Mouse (Mus musculus) mature B cell (primary cell): Measurements from ENCODE around the gene Proca1.
"Not testable (repeated sequence)": the region's sequence is repeated elsewhere in the genome, so short reads cannot be mapped to it uniquely, and the experiment has no call there.

Experiments
- in situ Hi-C: fragments of 300-500 bp; cut with MboI; formaldehyde crosslinking; loops from 2 replicates; pipeline ENCODE4 v1.14.3; 2019

The Proca1 gene

DNA sequence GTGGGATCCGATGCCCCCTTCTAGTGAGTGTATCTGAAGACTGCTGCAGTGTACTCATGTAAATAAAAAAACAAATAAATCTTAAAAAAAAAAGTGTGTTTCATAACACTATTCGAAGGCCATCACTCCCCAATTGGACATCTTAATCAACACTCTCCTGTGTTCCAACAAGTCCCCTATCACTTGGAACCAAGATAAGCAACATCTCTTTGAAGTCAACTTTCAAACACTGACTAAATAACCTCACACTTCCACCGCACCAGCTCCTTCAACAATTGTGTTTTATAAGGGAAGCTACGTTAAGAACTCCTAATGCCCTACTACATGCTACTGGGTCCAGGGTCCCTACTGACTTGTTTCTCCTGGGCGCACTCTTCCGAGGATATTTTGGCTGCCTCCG lies 10.7 kb upstream of the Proca1 start:
- in situ Hi-C loops, result no loop called here

DNA sequence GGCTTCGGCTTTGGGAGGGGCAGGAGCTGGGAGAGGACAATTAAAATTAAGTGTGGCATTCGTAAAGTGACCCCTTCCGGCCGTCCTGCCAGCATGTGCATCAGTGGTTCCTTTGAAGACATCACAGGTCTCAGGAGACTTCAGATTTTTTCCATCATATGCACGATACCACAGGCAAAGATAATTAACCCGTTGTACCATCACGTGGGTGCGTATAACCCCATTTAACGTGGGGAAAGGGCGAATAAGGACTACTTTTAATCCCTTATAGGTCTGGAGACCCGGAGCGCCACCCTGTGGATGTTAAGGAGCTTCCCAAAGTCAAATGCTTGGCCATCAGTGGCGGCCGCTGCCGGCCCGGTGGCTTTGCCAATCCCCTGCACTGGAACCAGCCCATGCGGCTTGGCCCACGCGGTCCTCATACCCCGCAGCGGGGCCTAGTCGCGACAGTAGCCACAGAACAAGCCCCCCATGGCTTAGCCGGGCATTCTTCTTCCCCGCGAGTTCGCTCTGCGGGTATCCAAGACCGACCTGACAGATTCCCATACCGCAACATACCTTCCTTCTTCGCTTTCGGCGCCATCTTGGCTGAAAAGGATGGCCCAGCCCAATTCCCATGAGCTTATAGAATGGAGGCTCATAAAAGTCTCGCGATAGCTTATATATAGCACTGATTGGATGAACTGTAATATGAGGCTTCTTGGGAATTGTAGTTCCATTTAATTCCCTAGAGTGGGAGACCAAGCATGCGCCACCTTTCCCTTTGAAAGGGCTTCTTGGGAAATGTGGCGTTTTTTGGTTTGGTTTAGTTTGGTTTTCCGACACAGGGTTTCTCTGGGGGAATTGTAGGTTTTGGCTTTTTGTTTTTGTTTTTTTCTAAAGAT lies 10.0 kb upstream of the Proca1 start, which contains the start of gene Rpl23a:
Rpl23a (minus strand) TSS at position 624 of the 884 bp plus-strand sequence.
- in situ Hi-C loops, result no loop called here

GRCm38 (mm10) chr11:78183884-78184514 lies 9.2 kb upstream of the Proca1 start:
- in situ Hi-C loops, result no loop called here

DNA sequence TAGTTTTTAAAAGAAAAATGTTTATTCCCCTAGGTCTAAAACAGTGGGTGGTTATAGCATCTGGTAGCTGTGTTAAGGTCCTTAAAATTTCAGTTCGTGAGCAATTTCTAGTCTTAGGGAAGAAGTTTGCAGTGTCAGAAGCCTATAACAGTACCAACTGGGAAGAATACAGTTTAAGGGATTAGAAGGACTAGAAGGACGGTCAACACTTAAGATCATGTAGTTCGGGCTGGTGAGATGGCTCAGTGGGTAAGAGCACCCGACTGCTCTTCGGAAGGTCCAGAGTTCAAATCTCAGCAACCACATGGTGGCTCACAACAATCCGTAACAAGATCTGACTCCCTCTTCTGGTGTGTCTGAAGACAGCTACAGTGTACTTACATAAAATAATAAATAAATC lies 8.5 kb upstream of the Proca1 start:
- in situ Hi-C loops, result not testable (repeated sequence)

DNA sequence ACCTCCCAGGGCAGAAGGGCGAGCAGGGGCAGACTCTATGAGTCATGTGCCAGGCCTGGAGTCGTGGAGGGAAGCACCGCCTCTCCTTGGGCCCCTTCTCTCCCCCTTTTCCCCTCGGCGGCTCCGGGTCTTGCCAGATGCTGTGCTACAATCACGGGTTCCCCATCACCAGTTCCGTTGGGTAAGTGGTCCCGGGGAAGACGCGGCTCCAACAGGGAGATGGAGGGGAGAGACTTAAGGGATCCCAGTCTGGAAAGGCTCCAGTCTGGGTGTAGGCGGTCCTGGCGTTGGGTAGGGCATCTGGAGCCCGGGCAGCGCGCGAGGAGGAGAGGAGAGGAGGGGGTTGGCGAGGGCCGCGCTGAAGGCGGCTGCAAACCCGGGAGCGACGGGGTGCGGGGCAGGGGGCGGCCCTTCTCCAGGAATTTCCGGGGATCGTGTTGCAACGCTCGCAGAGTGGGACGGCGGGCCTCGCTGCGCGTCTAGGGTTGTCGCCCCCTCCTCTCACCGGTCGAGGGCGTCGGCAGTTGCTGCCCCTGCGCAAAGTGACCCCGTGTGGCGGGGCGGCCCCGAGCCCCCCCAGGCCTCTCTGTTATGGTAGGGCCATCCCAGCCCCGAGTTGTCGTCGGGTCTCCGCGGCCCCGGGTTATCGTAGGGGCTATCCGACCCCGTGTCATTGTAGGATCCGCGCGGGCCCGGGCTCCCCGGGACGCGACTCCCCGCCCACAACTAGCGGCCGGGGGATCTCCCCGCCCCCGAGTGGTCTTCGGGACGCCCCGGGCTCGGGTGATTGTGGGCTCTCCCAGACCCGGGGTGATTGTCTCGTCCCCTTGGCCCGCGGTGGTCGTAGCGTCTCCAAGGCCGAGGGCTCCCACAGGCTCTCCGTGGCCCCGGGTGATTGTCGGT lies 4.6 kb upstream of the Proca1 start, which contains the start of gene Rab34:
Rab34 (plus strand) TSS at position 100 of the 903 bp plus-strand sequence.
- in situ Hi-C loops, result no loop called here

DNA sequence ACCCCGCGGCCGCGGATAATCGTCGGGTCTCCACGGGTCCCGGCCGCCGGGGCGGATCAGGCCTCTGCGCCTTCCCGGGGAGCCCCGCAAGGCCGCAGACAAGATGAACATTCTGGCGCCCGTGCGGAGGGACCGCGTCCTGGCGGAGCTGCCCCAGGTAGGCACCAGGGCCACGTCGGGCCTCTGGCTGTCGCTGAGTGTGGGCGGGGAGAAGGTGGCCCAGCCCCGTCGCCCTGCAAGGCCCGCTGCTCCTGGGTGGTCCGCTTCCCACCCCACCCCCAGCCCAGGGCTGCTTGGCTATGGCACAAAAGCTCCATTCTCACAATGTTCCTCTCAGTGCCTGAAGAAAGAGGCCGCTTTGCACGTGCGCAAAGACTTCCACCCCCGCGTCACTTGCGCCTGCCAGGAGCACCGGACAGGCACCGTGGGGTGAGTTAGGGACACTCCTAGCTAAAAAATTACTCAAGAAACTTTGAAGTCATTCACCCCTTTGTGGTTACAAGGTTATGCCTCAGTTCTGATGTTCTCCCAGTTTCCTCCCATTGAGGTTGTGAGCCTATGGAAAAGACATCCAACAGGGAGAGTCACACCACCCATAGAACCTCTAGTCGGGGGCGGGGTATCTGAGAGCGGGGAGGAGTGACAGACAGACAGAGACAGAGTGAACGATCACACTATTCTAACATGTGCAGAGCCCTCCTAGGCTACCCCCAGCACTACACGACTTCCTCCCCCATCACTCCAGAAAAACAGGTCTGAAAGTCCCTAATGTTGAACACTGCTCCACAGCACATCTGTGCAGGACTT lies 3.8 kb upstream of the Proca1 start:
- in situ Hi-C loops, result no loop called here

DNA sequence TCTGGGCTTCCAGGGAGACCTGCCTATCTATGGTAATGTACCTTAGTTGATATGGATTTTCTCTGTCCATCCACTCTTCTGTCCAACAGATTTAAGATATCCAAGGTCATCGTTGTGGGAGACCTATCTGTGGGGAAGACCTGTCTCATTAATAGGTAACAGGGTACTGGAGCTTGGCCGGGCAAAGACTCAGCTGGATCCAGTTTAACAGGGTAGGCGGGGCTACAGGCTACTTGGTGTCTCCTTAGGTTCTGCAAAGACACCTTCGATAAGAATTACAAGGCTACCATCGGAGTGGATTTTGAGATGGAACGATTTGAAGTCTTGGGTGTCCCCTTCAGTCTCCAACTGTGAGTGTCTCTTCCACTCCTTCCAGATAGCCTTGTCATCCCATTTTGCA lies 3.2 kb upstream of the Proca1 start:
- in situ Hi-C loops, result no loop called here

GRCm38 (mm10) chr11:78194411-78195100 lies 1.4 kb downstream of the Proca1 start:
- in situ Hi-C loops, result no loop called here

DNA sequence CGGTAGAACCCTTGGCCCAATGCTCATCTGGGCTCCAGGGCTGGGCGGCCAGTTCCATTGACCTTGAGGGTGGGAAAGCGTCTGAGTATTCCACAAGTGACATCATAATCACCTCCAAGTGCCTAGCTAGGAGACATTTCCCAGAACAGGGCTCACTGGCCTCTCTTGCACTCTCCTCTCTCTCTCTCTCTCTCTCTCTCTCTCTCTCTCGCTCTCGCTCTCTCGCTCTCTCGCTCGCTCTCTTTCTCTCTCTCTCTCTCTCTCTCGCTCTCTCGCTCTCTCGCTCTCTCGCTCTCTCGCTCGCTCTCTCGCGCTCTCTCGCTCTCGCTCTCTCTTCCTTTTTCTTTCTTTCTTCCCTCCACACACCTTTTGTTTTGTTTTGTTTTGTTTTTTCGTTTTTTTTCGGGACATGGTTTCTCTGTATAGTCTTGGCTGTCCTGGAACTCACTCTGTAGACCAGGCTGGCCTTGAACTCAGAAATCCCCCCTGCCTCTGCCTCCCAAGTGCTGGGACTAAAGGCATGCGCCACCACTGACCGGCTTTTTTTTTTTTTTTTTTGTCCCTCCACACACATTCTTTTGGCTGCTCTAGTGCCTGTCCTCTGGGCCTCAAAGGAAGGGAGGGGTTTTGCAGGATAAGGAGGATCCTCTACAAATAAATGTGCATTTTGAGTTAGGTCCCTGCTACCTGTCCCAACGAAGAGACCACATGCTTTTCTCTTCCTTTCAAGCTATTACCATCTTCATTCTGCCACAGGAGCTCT lies 2.1 kb downstream of the Proca1 start:
- in situ Hi-C loops, result no loop called here

DNA sequence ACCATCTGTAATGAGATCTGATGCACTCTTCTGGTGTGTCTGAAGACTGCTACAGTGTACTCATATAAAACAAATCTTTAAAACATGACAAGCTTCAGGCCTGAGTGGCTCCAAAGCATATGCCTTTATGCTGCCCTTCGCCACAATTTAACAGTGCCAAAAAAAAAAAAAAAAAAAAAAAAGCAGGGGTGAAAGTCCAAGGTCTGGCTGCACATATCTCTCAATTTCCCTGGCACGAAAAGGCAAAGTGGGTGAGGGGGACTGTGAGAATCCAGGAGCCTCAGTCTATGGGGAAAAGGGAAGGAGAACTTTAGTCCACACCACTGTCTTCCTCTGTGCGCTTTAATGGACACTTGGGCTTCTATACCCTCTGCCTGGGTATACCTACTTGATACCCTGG lies 9.2 kb downstream of the Proca1 start:
- in situ Hi-C loops, result no loop called here

GRCm38 (mm10) chr11:78204287-78204686 lies 11.1 kb downstream of the Proca1 start:
- in situ Hi-C loops, result no loop called here

- in situ Hi-C loops, result no loop called here
These were observed 12.4 kb downstream of the Proca1 start for GRCm38 (mm10) chr11:78205361-78206206.

DNA sequence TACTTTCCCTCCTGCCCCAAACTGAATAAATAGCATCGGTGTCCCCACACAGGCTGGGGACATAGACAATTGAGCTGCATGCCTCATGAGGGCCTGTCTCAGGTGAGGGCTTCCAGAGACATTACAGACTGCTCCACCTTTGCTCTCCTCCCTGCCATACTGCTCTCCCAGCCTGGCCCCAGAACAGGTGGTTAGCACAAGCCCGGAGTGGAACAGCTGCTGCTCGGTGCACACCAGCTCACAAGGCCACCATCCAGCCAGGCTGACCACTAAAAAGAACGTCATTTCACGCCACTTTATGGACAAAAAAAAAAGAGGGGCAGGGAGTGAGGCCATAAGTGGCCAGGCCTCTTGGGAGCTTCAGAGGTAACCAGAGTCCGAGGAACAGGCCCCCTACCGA lies 14.0 kb downstream of the Proca1 start:
- in situ Hi-C loops, result no loop called here

- in situ Hi-C loops, result no loop called here
These were observed 16.7 kb downstream of the Proca1 start for GRCm38 (mm10) chr11:78209886-78210285.

DNA sequence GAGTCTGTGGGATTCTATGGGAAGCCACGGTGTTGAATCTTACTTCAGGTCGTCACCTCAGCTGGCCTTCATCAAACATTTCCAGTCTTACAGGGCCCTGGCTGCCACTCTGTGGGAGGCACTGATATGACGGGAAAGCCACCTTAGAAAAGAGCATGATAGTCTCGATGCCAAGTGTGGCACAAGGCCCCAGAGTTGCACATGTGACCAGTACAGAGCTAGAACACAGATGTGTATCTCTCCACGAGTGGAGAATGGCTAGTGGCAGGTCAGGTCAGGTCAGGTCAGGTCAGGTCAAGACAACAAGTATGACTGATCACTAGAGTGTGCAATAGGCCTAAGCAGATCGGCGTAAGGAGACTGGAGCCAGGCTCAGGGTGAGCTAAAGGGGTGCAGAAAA lies 17.4 kb downstream of the Proca1 start:
- in situ Hi-C loops, result no loop called here

DNA sequence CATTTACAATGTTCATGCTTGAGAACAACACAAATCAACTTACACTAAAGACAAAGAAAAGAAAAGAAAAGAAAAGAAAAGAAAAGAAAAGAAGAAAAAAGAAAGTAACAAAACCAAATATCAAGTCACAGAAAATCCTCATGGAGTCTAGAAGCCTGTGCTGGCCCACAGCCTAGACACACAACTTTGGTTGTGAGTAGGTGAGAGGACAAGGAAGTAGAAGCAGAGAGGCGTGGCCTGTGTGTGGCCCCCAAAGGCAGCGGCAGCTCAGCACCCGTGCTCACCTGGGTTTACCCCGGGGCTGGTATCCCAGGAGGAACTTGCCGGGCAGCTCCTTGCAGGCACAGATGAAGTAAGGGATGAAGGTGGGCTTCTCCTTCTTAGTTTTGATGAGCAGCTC lies 18.3 kb downstream of the Proca1 start:
- in situ Hi-C loops, result no loop called here

- in situ Hi-C loops, result no loop called here
These were observed 20.1 kb downstream of the Proca1 start for GRCm38 (mm10) chr11:78213086-78213817.

- in situ Hi-C loops, result no loop called here
These were observed 22.6 kb downstream of the Proca1 start for GRCm38 (mm10) chr11:78215709-78216317.
